Mouse (Mus musculus): ENCODE data around the gene Otud7b. TPM values are rescaled to one million over a fixed set of nuclear protein-coding genes. Genes with fewer than 3 reads are reported as not detected.

Gene Otud7b
- total RNA-seq, 2 experiments from 2014 or later, result 54.6 to 58.3 TPM

- 0 out of 2 replicates have a peak overlapping the region, but pooled peaks have one; percentile 13 for H3K27ac ChIP-seq
- H3K4me3 ChIP-seq, result no peak overlapping the region
- DNase-seq, result no peak
- intact Hi-C loops (cut with DNase I), result no loop called here
- TF ChIP-seq CTCF (IDR thresholded peaks at IDR 0.05), result no peak
These were observed 14.4 kb downstream of the Otud7b start for GRCm38 (mm10) chr3:96118702-96119101.

- intact Hi-C loops (cut with DNase I), result no loop called here
- TF ChIP-seq CTCF (IDR thresholded peaks at IDR 0.05), result no peak
- DNase-seq, result no peak
- no peak overlapping the region for H3K4me3 ChIP-seq
- H3K27ac ChIP-seq, result peak overlapping the region; percentile 52
These were observed 19.9 kb downstream of the Otud7b start for GRCm38 (mm10) chr3:96124235-96124634.

- Histone ChIP-seq H3K4me3 (no peak overlapping the region), H3K27ac (peak overlapping the region; percentile 60)
- TF ChIP-seq CTCF (IDR thresholded peaks at IDR 0.05), result no peak
- intact Hi-C loops (cut with DNase I), result no loop called here
- DNase-seq, result no peak
These were observed 23.8 kb downstream of the Otud7b start for GRCm38 (mm10) chr3:96128128-96128527.

- no peak for DNase-seq
- peak overlapping the region; percentile 77 for H3K27ac ChIP-seq
- intact Hi-C loops (cut with DNase I), result no loop called here
- TF ChIP-seq CTCF (IDR thresholded peaks at IDR 0.05), result no peak
- H3K4me3 ChIP-seq, result no peak overlapping the region
These were observed 28.2 kb downstream of the Otud7b start for GRCm38 (mm10) chr3:96132478-96132877.

- intact Hi-C loops (cut with DNase I), result no loop called here
- H3K4me3 ChIP-seq, result peak overlapping the region; percentile 32; the same call in 1 of the 2 replicates
- no peak for DNase-seq
- TF ChIP-seq CTCF (IDR thresholded peaks at IDR 0.05), result no peak
- H3K27ac ChIP-seq, result peak overlapping the region; percentile 77
These were observed 29.1 kb downstream of the Otud7b start for GRCm38 (mm10) chr3:96133327-96133905.

GRCm38 (mm10) chr3:96135011-96135410 lies 30.7 kb downstream of the Otud7b start:
- H3K27ac ChIP-seq, result peak overlapping the region; percentile 77
- no peak for TF ChIP-seq CTCF (IDR thresholded peaks at IDR 0.05)
- no peak for DNase-seq
- H3K4me3 ChIP-seq, result no peak overlapping the region
- intact Hi-C loops (cut with DNase I), result loop anchor here (5.0 kb wide), 1 partner anchor 33 kb away; the partner anchor contains the start of gene Otud7b

- DNase-seq, result no peak
- intact Hi-C loops (cut with DNase I), result loop anchor here (2.0 to 5.0 kb wide), 4 partner anchors 57 to 181 kb away; no protein-coding TSS in a partner anchor
- no peak overlapping the region for H3K4me3 ChIP-seq
- H3K27ac ChIP-seq, result peak overlapping the region; percentile 32
- TF ChIP-seq CTCF (IDR thresholded peaks at IDR 0.05), result peak; percentile 84
These were observed 43.6 kb downstream of the Otud7b start for GRCm38 (mm10) chr3:96147950-96148349.

- Histone ChIP-seq H3K4me3 (no peak overlapping the region), H3K27ac (no peak overlapping the region)
- TF ChIP-seq CTCF (IDR thresholded peaks at IDR 0.05), result no peak
- intact Hi-C loops (cut with DNase I), result no loop called here
- DNase-seq, result no peak
These were observed 47.5 kb downstream of the Otud7b start for GRCm38 (mm10) chr3:96151836-96152235.

GRCm38 (mm10) chr3:96152611-96153010 lies 48.3 kb downstream of the Otud7b start:
- Histone ChIP-seq H3K27ac (no peak overlapping the region), H3K4me3 (no peak overlapping the region)
- TF ChIP-seq CTCF (IDR thresholded peaks at IDR 0.05), result no peak
- intact Hi-C loops (cut with DNase I), result no loop called here
- DNase-seq, result no peak

GRCm38 (mm10) chr3:96155501-96155900 lies 51.2 kb downstream of the Otud7b start:
- Histone ChIP-seq H3K4me3 (no peak overlapping the region), H3K27ac (no peak overlapping the region)
- intact Hi-C loops (cut with DNase I), result no loop called here
- TF ChIP-seq CTCF (IDR thresholded peaks at IDR 0.05), result no peak
- DNase-seq, result no peak

GRCm38 (mm10) chr3:96159820-96160219 lies 55.5 kb downstream of the Otud7b start:
- DNase-seq, result no peak
- Histone ChIP-seq H3K27ac (peak overlapping the region; percentile 88), H3K4me3 (peak overlapping the region; percentile 77)
- intact Hi-C loops (cut with DNase I), result no loop called here
- TF ChIP-seq CTCF (IDR thresholded peaks at IDR 0.05), result no peak

- DNase-seq, result peak; percentile 75
- Histone ChIP-seq H3K27ac (peak overlapping the region; percentile 88), H3K4me3 (peak overlapping the region; percentile 77)
- TF ChIP-seq CTCF (IDR thresholded peaks at IDR 0.05), result no peak
- intact Hi-C loops (cut with DNase I), result no loop called here
These were observed 56.0 kb downstream of the Otud7b start for GRCm38 (mm10) chr3:96160222-96160802.

GRCm38 (mm10) chr3:96160803-96161516 lies 56.6 kb downstream of the Otud7b start:
- H3K27ac ChIP-seq, result peak overlapping the region; percentile 88
- intact Hi-C loops (cut with DNase I), result no loop called here
- peak; percentile 74 for DNase-seq
- H3K4me3 ChIP-seq, result peak overlapping the region; percentile 77
- no peak for TF ChIP-seq CTCF (IDR thresholded peaks at IDR 0.05)
